Comparison of ENCODE assay signal across 16 mouse cellular contexts in the genomic region with DNA sequence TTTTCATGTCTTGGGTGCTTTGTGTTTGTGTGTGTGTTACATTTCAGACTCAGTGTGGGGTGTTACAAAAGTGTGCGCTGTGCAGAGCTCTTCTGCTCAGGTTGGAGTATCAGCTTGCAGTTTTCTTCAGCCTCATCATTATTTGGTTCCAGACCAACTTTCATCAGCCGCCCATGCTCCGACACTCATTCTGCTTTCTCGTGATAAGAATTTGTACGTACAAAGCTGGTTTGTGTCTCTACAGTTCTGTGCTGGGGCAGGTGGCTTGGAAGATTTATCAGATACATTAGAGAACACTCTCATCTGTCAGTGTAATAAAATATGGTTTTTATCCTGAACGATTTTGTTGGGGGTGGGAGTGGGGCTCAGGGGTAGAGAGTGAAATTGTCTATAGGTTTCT.
"Had no signal": no experiment of that assay in that cellular context is flagged by ENCODE, and none has a peak within 500 bp of the region (broad histone marks: within the 10 kb centered on the region; RNA-seq: fewer than 3 reads in every experiment).

No protein-coding gene starts in this region.

- H3K27me3 ChIP-seq: neural tube, embryonic 13.5 days; neural tube, embryonic 15.5 days; stomach, embryonic 15.5 days had no signal

- DNase-seq: retina, postnatal 1 day; right cerebral cortex, adult 18-20 months; right cerebral cortex, postnatal 14 days; right cerebral cortex, postnatal 25 days; right cerebral cortex, postnatal 4 days; spleen, adult 18-20 months; thymus, adult 18-20 months; thymus, adult 2 months; thymus, postnatal 14 days; thymus, postnatal 25 days; thymus, postnatal 36 days; thymus, postnatal 4 days had no signal

- H3K4me1 ChIP-seq: neural tube, embryonic 13.5 days; neural tube, embryonic 15.5 days; stomach, embryonic 15.5 days had no signal

- H3K36me3 ChIP-seq: neural tube, embryonic 13.5 days; neural tube, embryonic 15.5 days; stomach, embryonic 15.5 days had no signal

- H3K4me2 ChIP-seq: neural tube, embryonic 13.5 days; neural tube, embryonic 15.5 days; stomach, embryonic 15.5 days had no signal

- H3K9me3 ChIP-seq: neural tube, embryonic 13.5 days; neural tube, embryonic 15.5 days; stomach, embryonic 15.5 days had no signal

- H3K27ac ChIP-seq: neural tube, embryonic 13.5 days; neural tube, embryonic 15.5 days; stomach, embryonic 15.5 days; stomach, postnatal 0 days had no signal

- H3K4me3 ChIP-seq: neural tube, embryonic 13.5 days; neural tube, embryonic 15.5 days; stomach, embryonic 15.5 days had no signal

- H3K9ac ChIP-seq: neural tube, embryonic 13.5 days; neural tube, embryonic 15.5 days; stomach, embryonic 15.5 days had no signal
